Mouse (Mus musculus) C2C12 (cell line): ENCODE measurements around the gene Vwa3b. TPM values are rescaled to one million over a fixed set of nuclear protein-coding genes. Genes with fewer than 3 reads are reported as not detected.

Experiments used
- H3K27me3 ChIP-seq: one replicate; pipeline ENCODE4 v1.6.1; 2011; ENCODE audit not compliant: control insufficient read depth, insufficient read depth, insufficient read length
- H3K36me3 ChIP-seq: one replicate; pipeline ENCODE4 v1.6.1; 2011; ENCODE audit not compliant: control insufficient read depth, insufficient read depth
- H3K4me3 ChIP-seq: one replicate; pipeline ENCODE4 v1.5.1; 2011; ENCODE audit warnings: mild to moderate bottlenecking, control low read depth; ENCODE audit not compliant: poor library complexity, insufficient read depth, severe bottlenecking
- H3K79me2 ChIP-seq: one replicate; pipeline ENCODE4 v1.6.1; 2011; ENCODE audit not compliant: control insufficient read depth, insufficient read depth
- H3K79me3 ChIP-seq: one replicate; pipeline ENCODE4 v1.6.1; 2011; ENCODE audit warnings: low read depth, control low read depth
- H3ac ChIP-seq: one replicate; pipeline ENCODE3; 2011; ENCODE audit warnings: low read depth; ENCODE audit not compliant: control insufficient read depth, insufficient read length
- CEBPB ChIP-seq: IDR thresholded peaks from one replicate; pipeline ENCODE4 v1.6.1; 2011; ENCODE audit warnings: low read depth, mild to moderate bottlenecking, control low read depth, moderate library complexity
- CTCF ChIP-seq: IDR thresholded peaks from one replicate; pipeline ENCODE4 v1.5.1; 2011; ENCODE audit not compliant: control insufficient read depth, insufficient read depth, insufficient read length
- FOSL1 ChIP-seq: IDR thresholded peaks from one replicate; pipeline ENCODE4 v1.8.0; 2011; ENCODE audit warnings: mild to moderate bottlenecking, low read length; ENCODE audit not compliant: poor library complexity, insufficient read depth, severe bottlenecking
- MAX ChIP-seq: IDR thresholded peaks from one replicate; pipeline ENCODE4 v1.6.1; 2011; ENCODE audit warnings: mild to moderate bottlenecking, control low read depth
- MYOD1 ChIP-seq: IDR thresholded peaks from one replicate; pipeline ENCODE4 v1.6.1; 2011; ENCODE audit warnings: low read depth; ENCODE audit not compliant: control insufficient read depth, insufficient read length
- MYOG ChIP-seq: IDR thresholded peaks from one replicate; pipeline ENCODE4 v1.6.1; 2011; ENCODE audit not compliant: control insufficient read depth, insufficient read length; ENCODE audit errors: extremely low read depth
- USF1 ChIP-seq: IDR thresholded peaks from one replicate; pipeline ENCODE4 v1.6.1; 2011; ENCODE audit warnings: low read depth, mild to moderate bottlenecking, control low read depth, moderate library complexity
- polyA plus RNA-seq: library from polyadenylated mRNA; unstranded; fragments of >200 nt; fragmentation: generic; extraction: Trizol; gene quantifications from one replicate; pipeline ENCODE4 v1.2.1, GENCODE M21; 2012; ENCODE audit warnings: missing spikeins

The Vwa3b gene
- polyA plus RNA-seq, 1 experiment, result not detected

GRCm38 (mm10) chr1:37222002-37222401 is 195.6 kb downstream of the Vwa3b start:
- Histone ChIP-seq H3ac (no peak overlapping the region), H3K4me3 (no peak overlapping the region), H3K79me2 (no peaks in the 10 kb centered on the region), H3K27me3 (no peaks in the 10 kb centered on the region), H3K79me3 (no peaks in the 10 kb centered on the region), H3K36me3 (no peaks in the 10 kb centered on the region)
- TF ChIP-seq MYOG (no peak), USF1 (no peak), FOSL1 (no peak), MYOD1 (no peak), CEBPB (no peak), CTCF (no peak), MAX (no peak)

DNA sequence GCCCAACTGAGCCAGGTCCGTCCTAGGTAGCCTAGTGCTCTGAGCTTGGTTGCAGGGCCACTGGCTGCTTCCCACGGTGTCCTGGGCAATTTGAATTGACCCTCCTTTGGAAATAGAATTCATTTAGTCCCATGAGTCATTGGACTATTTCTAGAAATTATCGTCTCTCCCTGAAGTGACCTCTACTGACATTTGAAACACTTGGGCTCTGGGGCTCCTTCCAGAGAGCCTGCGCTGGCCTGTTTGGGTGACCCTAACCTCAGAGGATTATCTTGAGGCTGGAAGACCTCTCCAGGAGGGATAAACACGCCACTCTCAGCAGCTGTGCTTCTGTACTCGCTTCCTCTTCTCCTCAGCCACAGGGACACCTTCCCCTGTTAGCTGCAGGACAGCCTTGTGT is 204.0 kb downstream of the Vwa3b start:
- no peaks in the 10 kb centered on the region for H3K27me3 ChIP-seq
- H3ac ChIP-seq, result no peak overlapping the region
- no peaks in the 10 kb centered on the region for H3K79me2 ChIP-seq
- TF ChIP-seq MYOD1 (no peak), CTCF (no peak), CEBPB (no peak), FOSL1 (no peak), MAX (no peak), MYOG (no peak), USF1 (no peak)
- no peak overlapping the region for H3K4me3 ChIP-seq
- H3K36me3 ChIP-seq, result no peaks in the 10 kb centered on the region
- H3K79me3 ChIP-seq, result no peaks in the 10 kb centered on the region

- TF ChIP-seq FOSL1 (no peak), USF1 (no peak), MYOD1 (no peak), CEBPB (no peak), CTCF (no peak), MAX (no peak), MYOG (no peak)
These were observed 204.9 kb downstream of the Vwa3b start for GRCm38 (mm10) chr1:37231295-37231701.

More at GRCm38 (mm10) chr1:37231295-37231701, 204.9 kb downstream of the Vwa3b start:
- no peak overlapping the region for H3K4me3 ChIP-seq
- H3ac ChIP-seq, result no peak overlapping the region
- H3K36me3 ChIP-seq, result no peaks in the 10 kb centered on the region
- H3K79me3 ChIP-seq, result no peaks in the 10 kb centered on the region
- no peaks in the 10 kb centered on the region for H3K79me2 ChIP-seq
- no peaks in the 10 kb centered on the region for H3K27me3 ChIP-seq

Other genes with a start within 250 kb of the Vwa3b start
- gene Tmem131, start 82.9 kb upstream of the Vwa3b start, polyA plus RNA-seq, result 12.9 TPM
- 0.02 TPM for gene Cnga3, start 187.8 kb downstream of the Vwa3b start, polyA plus RNA-seq